Mouse (Mus musculus): ENCODE measurements around the gene Nr2c2. TPM values are rescaled to one million over a fixed set of nuclear protein-coding genes. Genes with fewer than 3 reads are reported as not detected.

Gene Nr2c2
- polyA plus RNA-seq, 1 experiment from 2014 or later: 14.1 TPM

DNA sequence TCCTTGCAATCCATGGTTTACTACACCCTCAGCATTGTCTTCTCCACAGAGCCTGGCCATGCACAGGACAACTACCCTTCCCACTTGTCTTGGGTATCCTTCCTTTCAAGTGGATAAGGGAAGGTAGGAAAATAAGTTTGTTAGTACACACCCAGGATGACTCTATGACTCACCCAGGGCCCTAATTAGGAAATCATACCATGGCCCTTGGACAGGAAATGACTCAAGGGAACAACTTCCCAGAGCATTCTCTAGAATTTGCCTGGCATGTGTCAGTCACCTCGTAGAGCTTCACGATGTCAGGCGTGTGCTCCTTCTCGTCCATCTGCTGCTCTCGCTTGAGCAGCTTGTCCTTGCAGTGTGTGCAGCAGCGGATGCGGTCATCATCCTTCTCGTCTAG lies 108.2 kb downstream of the Nr2c2 start:
- whole genome bisulfite sequencing: 92% methylated on average over 8 of the region's 8 CpGs
- Histone ChIP-seq H3K27me3 (ENCODE audit: insufficient read depth, low read length) (no peaks in the 10 kb centered on the region), H3K4me2 (ENCODE audit: low read length) (no peak overlapping the region), H3K4me1 (replicated peaks; ENCODE audit: insufficient read depth, low read length) (no peaks in the 10 kb centered on the region), H3K27ac (no peak overlapping the region), H3K9me3 (replicated peaks; ENCODE audit: low read length) (no peaks in the 10 kb centered on the region), H3K36me3 (ENCODE audit: insufficient read depth, low read length) (peaks cover 48% of the 10 kb centered on the region), H3K4me3 (replicated peaks; ENCODE audit: low read depth, low read length) (no peak overlapping the region), H3K9ac (ENCODE audit: low read depth, low read length) (no peak overlapping the region)
- DNase-seq (ENCODE audit: low spot score) (no peak), ATAC-seq (replicated peaks; ENCODE audit: low FRiP score, low read depth) (no peak)
- no peak for TF ChIP-seq CTCF (IDR thresholded peaks at IDR 0.05; ENCODE audit: low read depth)

GRCm38 (mm10) chr6:92214055-92214772 lies 123.0 kb downstream of the Nr2c2 start:
- H3K4me1 ChIP-seq (replicated peaks; ENCODE audit: insufficient read depth, low read length): peaks cover 7% of the 10 kb centered on the region; the same call in 1 of the 2 replicates
- DNase-seq (ENCODE audit: low spot score): peak; percentile 11
- H3K4me2 ChIP-seq (ENCODE audit: low read length): peak overlapping the region; percentile 77
- H3K4me3 ChIP-seq (replicated peaks; ENCODE audit: low read depth, low read length): peak overlapping the region; percentile 88
- peak overlapping the region; percentile 86 for H3K9ac ChIP-seq (ENCODE audit: low read depth, low read length)
- WGBS: under 1% methylated on average over 47 of the region's 48 CpGs
- TF ChIP-seq CTCF (IDR thresholded peaks at IDR 0.05; ENCODE audit: low read depth): no peak
- no peaks in the 10 kb centered on the region for H3K9me3 ChIP-seq (replicated peaks; ENCODE audit: low read length)
- H3K36me3 ChIP-seq (ENCODE audit: insufficient read depth, low read length): 0 out of 2 replicates have a peak, but pooled peaks cover 5% of the 10 kb centered on the region
- ATAC-seq (replicated peaks; ENCODE audit: low FRiP score, low read depth): peak; percentile 4; the same call in 1 of the 2 replicates
- H3K27me3 ChIP-seq (ENCODE audit: insufficient read depth, low read length): no peaks in the 10 kb centered on the region
- peak overlapping the region; percentile 51; the same call in 1 of the 2 replicates for H3K27ac ChIP-seq

DNA sequence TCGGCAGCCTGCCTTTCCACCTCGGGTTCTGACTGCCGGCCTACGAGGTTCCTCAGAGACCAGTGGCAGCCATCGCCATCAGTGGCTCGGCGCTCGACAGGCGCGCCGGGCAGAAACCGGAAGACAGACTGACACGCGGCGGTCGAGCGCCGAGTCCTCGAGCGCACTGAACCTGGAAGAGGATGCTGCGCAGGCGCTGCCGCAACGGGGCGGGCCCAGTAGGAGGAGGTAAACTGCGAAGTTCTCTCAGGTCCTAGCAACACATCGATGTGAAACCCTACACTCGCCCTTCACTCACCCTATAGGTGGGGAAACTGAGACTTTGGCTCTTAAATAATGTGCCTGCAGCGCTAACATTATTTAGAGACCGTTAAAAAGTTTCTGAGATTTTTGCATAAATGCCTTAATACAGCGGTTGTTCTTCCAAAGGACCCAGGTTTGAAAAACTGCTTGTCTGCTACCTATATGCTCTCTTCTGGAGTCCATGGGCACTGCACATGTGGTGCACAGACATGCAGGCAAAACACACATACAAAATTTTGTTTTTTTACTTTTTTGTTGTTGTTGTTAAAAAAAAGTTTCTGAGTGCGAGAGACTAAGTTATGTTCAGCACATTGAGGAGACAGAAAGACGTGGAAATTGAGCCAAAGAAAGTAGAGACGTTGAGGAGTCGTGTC lies 123.7 kb downstream of the Nr2c2 start, which contains the start of gene Rbsn:
Gene Rbsn, minus strand, starts transcription at position 153 of the 677 bp plus-strand sequence.
- ATAC-seq (replicated peaks; ENCODE audit: low FRiP score, low read depth) (peak; percentile 94), DNase-seq (ENCODE audit: low spot score) (peak; percentile 97)
- WGBS: 8% methylated on average over 35 of the region's 35 CpGs
- no peaks in the 10 kb centered on the region for H3K27me3 ChIP-seq (ENCODE audit: insufficient read depth, low read length)
- peak within 1 kb of the TSS; percentile 77 for H3K4me2 ChIP-seq (ENCODE audit: low read length)
- H3K4me3 ChIP-seq (replicated peaks; ENCODE audit: low read depth, low read length): peak within 1 kb of the TSS; percentile 88
- peak within 1 kb of the TSS; percentile 51; the same call in 1 of the 2 replicates for H3K27ac ChIP-seq
- no peaks in the 10 kb centered on the region for H3K9me3 ChIP-seq (replicated peaks; ENCODE audit: low read length)
- 0 out of 2 replicates have a peak, but pooled peaks have one; percentile 20 for TF ChIP-seq CTCF (IDR thresholded peaks at IDR 0.05; ENCODE audit: low read depth)
- H3K4me1 ChIP-seq (replicated peaks; ENCODE audit: insufficient read depth, low read length): peaks cover 7% of the 10 kb centered on the region; the same call in 1 of the 2 replicates
- H3K36me3 ChIP-seq (ENCODE audit: insufficient read depth, low read length): no peaks in the 10 kb centered on the region
- peak within 1 kb of the TSS; percentile 86 for H3K9ac ChIP-seq (ENCODE audit: low read depth, low read length)

- no peak overlapping the region for H3K9ac ChIP-seq (ENCODE audit: low read depth, low read length)
- no peaks in the 10 kb centered on the region for H3K9me3 ChIP-seq (replicated peaks; ENCODE audit: low read length)
- no peaks in the 10 kb centered on the region for H3K4me1 ChIP-seq (replicated peaks; ENCODE audit: insufficient read depth, low read length)
- DNase-seq (ENCODE audit: low spot score) (peak; percentile 81), ATAC-seq (replicated peaks; ENCODE audit: low FRiP score, low read depth) (no peak; the same call in 1 of the 2 replicates)
- H3K36me3 ChIP-seq (ENCODE audit: insufficient read depth, low read length): no peaks in the 10 kb centered on the region
- WGBS: 34% methylated on average over 3 of the region's 3 CpGs
- H3K4me3 ChIP-seq (replicated peaks; ENCODE audit: low read depth, low read length): no peak overlapping the region
- no peak overlapping the region for H3K4me2 ChIP-seq (ENCODE audit: low read length)
- no peaks in the 10 kb centered on the region for H3K27me3 ChIP-seq (ENCODE audit: insufficient read depth, low read length)
- H3K27ac ChIP-seq: no peak overlapping the region
- TF ChIP-seq CTCF (IDR thresholded peaks at IDR 0.05; ENCODE audit: low read depth): peak; percentile 86
Measured at GRCm38 (mm10) chr6:92219445-92219844, 128.3 kb downstream of the Nr2c2 start.

DNA sequence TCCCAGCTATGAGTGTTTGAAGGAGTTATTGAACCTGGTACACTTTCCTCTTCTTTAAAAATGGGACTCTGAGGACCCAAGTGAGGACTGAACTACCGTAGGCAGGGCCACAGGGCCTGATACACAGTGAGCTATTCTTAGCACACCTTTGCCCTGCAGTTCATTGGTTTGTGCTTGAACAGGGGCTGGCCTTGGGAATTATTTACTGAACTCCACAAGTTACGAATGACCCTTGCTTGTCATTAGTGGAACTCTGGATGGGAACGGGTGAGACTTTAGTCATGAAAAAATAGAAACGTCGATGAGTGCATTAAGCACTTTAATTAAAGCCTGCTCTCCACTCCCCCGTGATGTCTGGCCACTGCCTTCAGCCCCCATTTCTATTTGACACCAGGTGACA lies 130.4 kb downstream of the Nr2c2 start:
- Histone ChIP-seq H3K36me3 (ENCODE audit: insufficient read depth, low read length) (no peaks in the 10 kb centered on the region), H3K4me1 (replicated peaks; ENCODE audit: insufficient read depth, low read length) (no peaks in the 10 kb centered on the region), H3K9me3 (replicated peaks; ENCODE audit: low read length) (no peaks in the 10 kb centered on the region), H3K4me3 (replicated peaks; ENCODE audit: low read depth, low read length) (no peak overlapping the region), H3K27ac (no peak overlapping the region), H3K27me3 (ENCODE audit: insufficient read depth, low read length) (no peaks in the 10 kb centered on the region), H3K9ac (ENCODE audit: low read depth, low read length) (no peak overlapping the region), H3K4me2 (ENCODE audit: low read length) (no peak overlapping the region)
- TF ChIP-seq CTCF (IDR thresholded peaks at IDR 0.05; ENCODE audit: low read depth): no peak
- WGBS: 53% methylated on average over 6 of the region's 6 CpGs
- DNase-seq (ENCODE audit: low spot score) (peak; percentile 12), ATAC-seq (replicated peaks; ENCODE audit: low FRiP score, low read depth) (peak; percentile 55; the same call in 1 of the 2 replicates)

- ATAC-seq (replicated peaks; ENCODE audit: low FRiP score, low read depth) (0 out of 2 replicates have a peak, but pooled peaks have one; percentile 4), DNase-seq (ENCODE audit: low spot score) (no peak)
- Histone ChIP-seq H3K27ac (no peak overlapping the region), H3K4me2 (ENCODE audit: low read length) (no peak overlapping the region), H3K36me3 (ENCODE audit: insufficient read depth, low read length) (no peaks in the 10 kb centered on the region), H3K9ac (ENCODE audit: low read depth, low read length) (no peak overlapping the region), H3K27me3 (ENCODE audit: insufficient read depth, low read length) (no peaks in the 10 kb centered on the region), H3K4me3 (replicated peaks; ENCODE audit: low read depth, low read length) (no peak overlapping the region), H3K4me1 (replicated peaks; ENCODE audit: insufficient read depth, low read length) (no peaks in the 10 kb centered on the region), H3K9me3 (replicated peaks; ENCODE audit: low read length) (no peaks in the 10 kb centered on the region)
- no peak for TF ChIP-seq CTCF (IDR thresholded peaks at IDR 0.05; ENCODE audit: low read depth)
- 81% methylated on average over 3 of the region's 3 CpGs for WGBS
Measured at GRCm38 (mm10) chr6:92222021-92222420, 130.8 kb downstream of the Nr2c2 start.

Other genes starting within 250 kb of the Nr2c2 start
- 38.3 and 38.6 TPM in 2 replicates for gene Ccdc174, start 213.3 kb upstream of the Nr2c2 start, polyA plus RNA-seq (2015; fragmentation: Nextera tagmentation; extraction: Ambion mirVana)
- gene 4930590J08Rik, start 188.6 kb upstream of the Nr2c2 start, polyA plus RNA-seq (2015; fragmentation: Nextera tagmentation; extraction: Ambion mirVana): 0.06 and 0.21 TPM in 2 replicates
- 11.9 and 12.5 TPM in 2 replicates for gene Fgd5, start 112.5 kb upstream of the Nr2c2 start, polyA plus RNA-seq (2015; fragmentation: Nextera tagmentation; extraction: Ambion mirVana)
- gene Mrps25, start 92.6 kb downstream of the Nr2c2 start, polyA plus RNA-seq (2015; fragmentation: Nextera tagmentation; extraction: Ambion mirVana): 95.7 and 108 TPM in 2 replicates
- 15.0 and 17.9 TPM in 2 replicates for gene Rbsn, start 123.5 kb downstream of the Nr2c2 start, polyA plus RNA-seq (2015; fragmentation: Nextera tagmentation; extraction: Ambion mirVana)
- 1.2 TPM in 2 replicates for gene Trh, start 153.3 kb downstream of the Nr2c2 start, polyA plus RNA-seq (2015; fragmentation: Nextera tagmentation; extraction: Ambion mirVana)

All from kidney, postnatal 0 days (tissue).